Mouse (Mus musculus): ENCODE measurements around the gene Tmem132b. TPM values are rescaled to one million over a fixed set of nuclear protein-coding genes. Genes with fewer than 3 reads are reported as not detected.

Tmem132b gene
- polyA plus RNA-seq, 1 experiment from 2014 or later: 1.5 TPM

GRCm38 (mm10) chr5:125545090-125545489 is 13.5 kb downstream of the Tmem132b start:
- WGBS: 95% methylated on average over 2 of the region's 2 CpGs
- no peaks in the 10 kb centered on the region for H3K27me3 ChIP-seq (ENCODE audit: control insufficient read depth, insufficient read depth, low read length)

GRCm38 (mm10) chr5:125546293-125546692 is 14.7 kb downstream of the Tmem132b start:
- H3K27ac ChIP-seq (ENCODE audit: low read depth, low read length): no peak overlapping the region
- 24% methylated on average over 13 of the region's 13 CpGs for WGBS
- no peaks in the 10 kb centered on the region for H3K36me3 ChIP-seq (ENCODE audit: control insufficient read depth, insufficient read depth, low read length)
- H3K9ac ChIP-seq (ENCODE audit: low read length): no peak overlapping the region
- ATAC-seq (ENCODE audit: insufficient read depth, low FRiP score, low TSS enrichment) (no peak), DNase-seq (ENCODE audit: low spot score) (no peak)
- no peaks in the 10 kb centered on the region for H3K9me3 ChIP-seq (ENCODE audit: control insufficient read depth, low read length)
- no peak overlapping the region for H3K4me3 ChIP-seq (ENCODE audit: low read depth, low read length)
- H3K4me2 ChIP-seq (ENCODE audit: low read depth): no peak overlapping the region
- H3K27me3 ChIP-seq (ENCODE audit: control insufficient read depth, insufficient read depth, low read length): no peaks in the 10 kb centered on the region
- 0 out of 2 replicates have a peak, but pooled peaks cover 4% of the 10 kb centered on the region for H3K4me1 ChIP-seq (ENCODE audit: control insufficient read depth, insufficient read depth, low read length)

More at GRCm38 (mm10) chr5:125545090-125545489, 13.5 kb downstream of the Tmem132b start:
- H3K9me3 ChIP-seq (ENCODE audit: control insufficient read depth, low read length): no peaks in the 10 kb centered on the region
- no peak overlapping the region for H3K9ac ChIP-seq (ENCODE audit: low read length)
- 0 out of 2 replicates have a peak, but pooled peaks cover 4% of the 10 kb centered on the region for H3K4me1 ChIP-seq (ENCODE audit: control insufficient read depth, insufficient read depth, low read length)
- no peak for DNase-seq (ENCODE audit: low spot score)
- no peak for ATAC-seq (ENCODE audit: insufficient read depth, low FRiP score, low TSS enrichment)
- H3K27ac ChIP-seq (ENCODE audit: low read depth, low read length): no peak overlapping the region
- H3K4me2 ChIP-seq (ENCODE audit: low read depth): no peak overlapping the region
- H3K4me3 ChIP-seq (ENCODE audit: low read depth, low read length): no peak overlapping the region
- no peaks in the 10 kb centered on the region for H3K36me3 ChIP-seq (ENCODE audit: control insufficient read depth, insufficient read depth, low read length)

GRCm38 (mm10) chr5:125549750-125550489 is 18.3 kb downstream of the Tmem132b start:
- Histone ChIP-seq H3K27ac (ENCODE audit: low read depth, low read length) (no peak overlapping the region), H3K9me3 (ENCODE audit: control insufficient read depth, low read length) (no peaks in the 10 kb centered on the region), H3K27me3 (ENCODE audit: control insufficient read depth, insufficient read depth, low read length) (no peaks in the 10 kb centered on the region), H3K36me3 (ENCODE audit: control insufficient read depth, insufficient read depth, low read length) (no peaks in the 10 kb centered on the region), H3K4me1 (ENCODE audit: control insufficient read depth, insufficient read depth, low read length) (0 out of 2 replicates have a peak, but pooled peaks cover 4% of the 10 kb centered on the region), H3K9ac (ENCODE audit: low read length) (peak overlapping the region; percentile 2; the same call in 1 of the 2 replicates), H3K4me2 (ENCODE audit: low read depth) (no peak overlapping the region), H3K4me3 (ENCODE audit: low read depth, low read length) (no peak overlapping the region)
- peak; percentile 61; the same call in 1 of the 2 replicates for ATAC-seq (ENCODE audit: insufficient read depth, low FRiP score, low TSS enrichment)
- DNase-seq (ENCODE audit: low spot score): peak; percentile 32
- WGBS: 23% methylated on average over 11 of the region's 11 CpGs

GRCm38 (mm10) chr5:125555732-125556131 is 24.2 kb downstream of the Tmem132b start:
- 79% methylated on average over 5 of the region's 5 CpGs for WGBS
- Histone ChIP-seq H3K4me2 (ENCODE audit: low read depth) (no peak overlapping the region), H3K27ac (ENCODE audit: low read depth, low read length) (no peak overlapping the region), H3K9me3 (ENCODE audit: control insufficient read depth, low read length) (no peaks in the 10 kb centered on the region), H3K4me3 (ENCODE audit: low read depth, low read length) (no peak overlapping the region), H3K4me1 (ENCODE audit: control insufficient read depth, insufficient read depth, low read length) (no peaks in the 10 kb centered on the region), H3K9ac (ENCODE audit: low read length) (no peak overlapping the region), H3K27me3 (ENCODE audit: control insufficient read depth, insufficient read depth, low read length) (no peaks in the 10 kb centered on the region), H3K36me3 (ENCODE audit: control insufficient read depth, insufficient read depth, low read length) (no peaks in the 10 kb centered on the region)
- ATAC-seq (ENCODE audit: insufficient read depth, low FRiP score, low TSS enrichment) (no peak), DNase-seq (ENCODE audit: low spot score) (no peak)

- H3K36me3 ChIP-seq (ENCODE audit: control insufficient read depth, insufficient read depth, low read length): no peaks in the 10 kb centered on the region
- H3K4me1 ChIP-seq (ENCODE audit: control insufficient read depth, insufficient read depth, low read length): no peaks in the 10 kb centered on the region
- no peak overlapping the region for H3K9ac ChIP-seq (ENCODE audit: low read length)
- DNase-seq (ENCODE audit: low spot score): peak; percentile 43
- H3K9me3 ChIP-seq (ENCODE audit: control insufficient read depth, low read length): 0 out of 2 replicates have a peak, but pooled peaks cover 2% of the 10 kb centered on the region
- H3K27ac ChIP-seq (ENCODE audit: low read depth, low read length): peak overlapping the region; percentile 51
- H3K4me2 ChIP-seq (ENCODE audit: low read depth): no peak overlapping the region
- no peak overlapping the region for H3K4me3 ChIP-seq (ENCODE audit: low read depth, low read length)
- no peaks in the 10 kb centered on the region for H3K27me3 ChIP-seq (ENCODE audit: control insufficient read depth, insufficient read depth, low read length)
- ATAC-seq (ENCODE audit: insufficient read depth, low FRiP score, low TSS enrichment): no peak
- 19% methylated on average over 6 of the region's 6 CpGs for WGBS
These were observed 31.9 kb downstream of the Tmem132b start for GRCm38 (mm10) chr5:125563492-125563891.

GRCm38 (mm10) chr5:125565725-125566124 is 34.2 kb downstream of the Tmem132b start:
- Histone ChIP-seq H3K27me3 (ENCODE audit: control insufficient read depth, insufficient read depth, low read length) (no peaks in the 10 kb centered on the region), H3K4me2 (ENCODE audit: low read depth) (no peak overlapping the region), H3K9me3 (ENCODE audit: control insufficient read depth, low read length) (0 out of 2 replicates have a peak, but pooled peaks cover 2% of the 10 kb centered on the region), H3K36me3 (ENCODE audit: control insufficient read depth, insufficient read depth, low read length) (no peaks in the 10 kb centered on the region), H3K9ac (ENCODE audit: low read length) (no peak overlapping the region), H3K27ac (ENCODE audit: low read depth, low read length) (no peak overlapping the region), H3K4me3 (ENCODE audit: low read depth, low read length) (no peak overlapping the region), H3K4me1 (ENCODE audit: control insufficient read depth, insufficient read depth, low read length) (no peaks in the 10 kb centered on the region)
- DNase-seq (ENCODE audit: low spot score) (no peak), ATAC-seq (ENCODE audit: insufficient read depth, low FRiP score, low TSS enrichment) (no peak)
- 70% methylated on average over 11 of the region's 11 CpGs for WGBS

GRCm38 (mm10) chr5:125568457-125568856 is 36.9 kb downstream of the Tmem132b start:
- Histone ChIP-seq H3K9ac (ENCODE audit: low read length) (no peak overlapping the region; the same call in 1 of the 2 replicates), H3K27me3 (ENCODE audit: control insufficient read depth, insufficient read depth, low read length) (no peaks in the 10 kb centered on the region), H3K9me3 (ENCODE audit: control insufficient read depth, low read length) (no peaks in the 10 kb centered on the region), H3K4me1 (ENCODE audit: control insufficient read depth, insufficient read depth, low read length) (no peaks in the 10 kb centered on the region), H3K4me3 (ENCODE audit: low read depth, low read length) (no peak overlapping the region), H3K36me3 (ENCODE audit: control insufficient read depth, insufficient read depth, low read length) (no peaks in the 10 kb centered on the region), H3K4me2 (ENCODE audit: low read depth) (no peak overlapping the region), H3K27ac (ENCODE audit: low read depth, low read length) (no peak overlapping the region)
- no peak for ATAC-seq (ENCODE audit: insufficient read depth, low FRiP score, low TSS enrichment)
- no peak for DNase-seq (ENCODE audit: low spot score)

GRCm38 (mm10) chr5:125572011-125572410 is 40.4 kb downstream of the Tmem132b start:
- no peaks in the 10 kb centered on the region for H3K9me3 ChIP-seq (ENCODE audit: control insufficient read depth, low read length)
- DNase-seq (ENCODE audit: low spot score) (no peak), ATAC-seq (ENCODE audit: insufficient read depth, low FRiP score, low TSS enrichment) (no peak)
- no peaks in the 10 kb centered on the region for H3K36me3 ChIP-seq (ENCODE audit: control insufficient read depth, insufficient read depth, low read length)
- 85% methylated on average over 5 of the region's 5 CpGs for WGBS
- H3K4me1 ChIP-seq (ENCODE audit: control insufficient read depth, insufficient read depth, low read length): 0 out of 2 replicates have a peak, but pooled peaks cover 5% of the 10 kb centered on the region
- no peak overlapping the region for H3K27ac ChIP-seq (ENCODE audit: low read depth, low read length)
- H3K9ac ChIP-seq (ENCODE audit: low read length): no peak overlapping the region
- H3K4me2 ChIP-seq (ENCODE audit: low read depth): no peak overlapping the region
- H3K4me3 ChIP-seq (ENCODE audit: low read depth, low read length): no peak overlapping the region
- H3K27me3 ChIP-seq (ENCODE audit: control insufficient read depth, insufficient read depth, low read length): no peaks in the 10 kb centered on the region

- Histone ChIP-seq H3K36me3 (ENCODE audit: control insufficient read depth, insufficient read depth, low read length) (no peaks in the 10 kb centered on the region), H3K9me3 (ENCODE audit: control insufficient read depth, low read length) (no peaks in the 10 kb centered on the region), H3K4me3 (ENCODE audit: low read depth, low read length) (no peak overlapping the region), H3K9ac (ENCODE audit: low read length) (no peak overlapping the region), H3K27me3 (ENCODE audit: control insufficient read depth, insufficient read depth, low read length) (no peaks in the 10 kb centered on the region), H3K4me2 (ENCODE audit: low read depth) (no peak overlapping the region), H3K4me1 (ENCODE audit: control insufficient read depth, insufficient read depth, low read length) (0 out of 2 replicates have a peak, but pooled peaks cover 5% of the 10 kb centered on the region), H3K27ac (ENCODE audit: low read depth, low read length) (no peak overlapping the region)
- 5% methylated on average over 8 of the region's 8 CpGs for WGBS
- ATAC-seq (ENCODE audit: insufficient read depth, low FRiP score, low TSS enrichment) (no peak), DNase-seq (ENCODE audit: low spot score) (peak; percentile 29)
These were observed 43.3 kb downstream of the Tmem132b start for GRCm38 (mm10) chr5:125574886-125575285.
